In the genomic region with DNA sequence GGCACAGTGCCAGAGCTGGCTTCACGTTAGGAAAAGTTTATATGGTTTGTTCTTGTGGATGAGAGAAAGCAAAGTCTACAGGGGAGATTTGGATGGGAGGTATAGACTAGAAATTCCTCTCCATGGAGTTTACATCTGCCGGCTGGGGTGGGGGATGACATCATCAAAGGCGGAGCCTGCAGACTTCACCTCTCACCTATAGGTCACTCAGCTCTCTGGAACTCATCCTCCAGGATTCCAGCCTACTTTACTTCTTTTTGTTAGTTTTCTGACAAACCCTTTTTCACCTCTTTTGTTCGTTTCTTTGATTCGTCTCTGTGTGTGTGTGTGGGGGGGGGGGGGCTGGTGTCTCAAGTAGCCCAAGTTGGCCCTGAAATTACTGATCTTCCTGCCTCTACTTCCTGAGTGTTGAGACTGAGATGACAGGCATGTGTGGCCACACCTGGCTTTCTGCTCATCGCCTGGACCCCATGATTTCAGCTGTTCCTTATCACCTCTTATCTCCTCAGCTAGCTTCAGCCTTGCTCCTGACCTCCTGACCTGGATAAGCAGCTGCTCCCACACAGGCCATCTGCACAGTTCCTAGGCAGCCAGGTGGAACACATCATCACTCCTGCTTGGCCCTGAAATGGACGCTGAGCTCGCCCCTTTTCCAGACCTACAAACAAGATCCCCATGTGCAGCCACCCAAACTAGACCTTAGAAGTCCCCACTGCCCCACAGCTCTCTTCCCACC, we compare ENCODE assay signal across 27 mouse cellular contexts.
DNase-seq lines count a peak whose midpoint lies in the region; ATAC-seq lines count a peak whose summit lies in the region.
"Had no signal": no experiment of that assay in that cellular context is flagged by ENCODE, and none has a peak within 500 bp of the region (broad histone marks: within the 10 kb centered on the region; RNA-seq: fewer than 3 reads in every experiment).

No protein-coding gene starts in this region.

- WGBS in heart, embryonic 12.5 days, result 28% methylated on average over 8 of the region's 8 CpGs
- WGBS in hindbrain, embryonic 12.5 days, result 65% methylated on average over 8 of the region's 8 CpGs

- intact Hi-C loops in heart, postnatal 36 days (cut with DNase I), result no loop called here

- no peak overlapping the region for H3K27ac ChIP-seq in heart, embryonic 12.5 days (ENCODE audit: poor library complexity, severe bottlenecking)
- H3K27ac ChIP-seq in hindbrain, embryonic 12.5 days, result no peak overlapping the region
- H3K27ac ChIP-seq: embryonic facial prominence, embryonic 13.5 days; forebrain, embryonic 10.5 days; forebrain, embryonic 15.5 days; hindbrain, embryonic 15.5 days; kidney, postnatal 0 days; liver, embryonic 12.5 days; midbrain, embryonic 13.5 days had no signal

- peak; percentile 56; the same call in 1 of the 2 replicates for ATAC-seq in heart, embryonic 12.5 days (ENCODE audit: insufficient number of reproducible peaks, low FRiP score)
- ATAC-seq in hindbrain, embryonic 12.5 days (ENCODE audit: low FRiP score), result no peak
- ATAC-seq: CD4-positive, CD25-positive, alpha-beta regulatory T cell, adult 4 months; forebrain, embryonic 15.5 days; inflammation-experienced regulatory T-cells, adult 6 months; liver, embryonic 12.5 days; liver, postnatal 0 days; midbrain, embryonic 13.5 days had no signal

- H3K4me2 ChIP-seq in heart, embryonic 12.5 days, result no peak overlapping the region
- no peak overlapping the region for H3K4me2 ChIP-seq in hindbrain, embryonic 12.5 days (replicated peaks)
- H3K4me2 ChIP-seq: embryonic facial prominence, embryonic 13.5 days; forebrain, embryonic 15.5 days; hindbrain, embryonic 15.5 days; liver, embryonic 12.5 days; midbrain, embryonic 13.5 days had no signal

- no peaks in the 10 kb centered on the region for H3K9me3 ChIP-seq in heart, embryonic 12.5 days (replicated peaks)
- no peaks in the 10 kb centered on the region for H3K9me3 ChIP-seq in hindbrain, embryonic 12.5 days (replicated peaks)
- H3K9me3 ChIP-seq: embryonic facial prominence, embryonic 13.5 days; forebrain, embryonic 10.5 days; forebrain, embryonic 15.5 days; hindbrain, embryonic 15.5 days; liver, embryonic 12.5 days; megakaryocyte, embryonic 14.5 days; midbrain, embryonic 13.5 days had no signal

- no peaks in the 10 kb centered on the region for H3K27me3 ChIP-seq in heart, embryonic 12.5 days (replicated peaks)
- no peaks in the 10 kb centered on the region for H3K27me3 ChIP-seq in hindbrain, embryonic 12.5 days
- H3K27me3 ChIP-seq: embryonic facial prominence, embryonic 13.5 days; forebrain, embryonic 15.5 days; hindbrain, embryonic 15.5 days; liver, embryonic 12.5 days; midbrain, embryonic 13.5 days had no signal

- peaks cover 18% of the 10 kb centered on the region for H3K4me1 ChIP-seq in heart, embryonic 12.5 days (replicated peaks)
- H3K4me1 ChIP-seq in hindbrain, embryonic 12.5 days, result no peaks in the 10 kb centered on the region
- H3K4me1 ChIP-seq: embryonic facial prominence, embryonic 13.5 days; forebrain, embryonic 10.5 days; forebrain, embryonic 15.5 days; hindbrain, embryonic 15.5 days; midbrain, embryonic 13.5 days had no signal

- H3K9ac ChIP-seq in heart, embryonic 12.5 days, result no peak overlapping the region
- H3K9ac ChIP-seq in hindbrain, embryonic 12.5 days, result no peak overlapping the region
- H3K9ac ChIP-seq: embryonic facial prominence, embryonic 13.5 days; forebrain, embryonic 15.5 days; hindbrain, embryonic 15.5 days; liver, embryonic 12.5 days; liver, postnatal 0 days; midbrain, embryonic 13.5 days had no signal

- H3K36me3 ChIP-seq in heart, embryonic 12.5 days, result no peaks in the 10 kb centered on the region
- H3K36me3 ChIP-seq in hindbrain, embryonic 12.5 days, result no peaks in the 10 kb centered on the region
- H3K36me3 ChIP-seq: embryonic facial prominence, embryonic 13.5 days; forebrain, embryonic 10.5 days; forebrain, embryonic 15.5 days; hindbrain, embryonic 15.5 days; liver, embryonic 12.5 days; midbrain, embryonic 13.5 days had no signal

- DNase-seq in heart, postnatal 36 days, result no peak
- DNase-seq in thymus, postnatal 4 days, result peak; percentile 14
- DNase-seq in thymus, postnatal 36 days, result no peak
- DNase-seq in embryo, embryonic 9.5 days (ENCODE audit: extremely low spot score), result peak; percentile 7
- DNase-seq in adrenal gland, postnatal 4 days (ENCODE audit: low spot score in 2 of 2), result no peak
- DNase-seq: adrenal gland, adult 8-10 months; cerebellum, adult 11-12 months; cerebellum, postnatal 10 days; gastrocnemius, postnatal 25 days; heart, postnatal 4 days; kidney, adult 11 months; layer of hippocampus, postnatal 36 days; left cerebral cortex, postnatal 4 days; liver, postnatal 0 days; lung, postnatal 36 days had no signal

- H3K4me3 ChIP-seq in heart, embryonic 12.5 days, result no peak overlapping the region
- H3K4me3 ChIP-seq in hindbrain, embryonic 12.5 days, result no peak overlapping the region
- H3K4me3 ChIP-seq: embryonic facial prominence, embryonic 13.5 days; forebrain, embryonic 10.5 days; forebrain, embryonic 15.5 days; hindbrain, embryonic 15.5 days; liver, embryonic 12.5 days; megakaryocyte, embryonic 14.5 days; midbrain, embryonic 13.5 days had no signal

Comparison
In these comparisons a context has a peak if more than half of its experiments do, and no peak if none do; other contexts are left out.
1. DNase-seq: peak in thymus, postnatal 4 days (single experiment) and embryo, embryonic 9.5 days (single experiment); none in heart, postnatal 36 days (0 of 2), thymus, postnatal 36 days (0 of 2) and adrenal gland, postnatal 4 days (0 of 2).